Mouse (Mus musculus) adrenal gland, adult 18-20 months (tissue): ENCODE measurements around the gene Mpeg1. TPM values are rescaled to one million over a fixed set of nuclear protein-coding genes. Genes with fewer than 3 reads are reported as not detected.
A peak's percentile ranks its signal among the peaks of the same experiment; 100 is the strongest.

Experiments
- DNase-seq, 2 experiments: peaks; one replicate each; pipeline ENCODE4 v3.0.0; 2021 to 2022; ENCODE audit warnings: low spot score in 2 of 2
- total RNA-seq, 2 experiments: library from RNA; stranded (reverse); gene quantifications; 1 replicate in 1 of 2; 2 replicates in 1 of 2; pipeline ENCODE4 v1.2.3; 2021

Gene Mpeg1
- total RNA-seq, 2 experiments from 2014 or later = 31.6 to 57.3 TPM

GRCm38 (mm10) chr19:12489675-12490570, 29.3 kb downstream of the Mpeg1 start:
- no peak for DNase-seq

GRCm38 (mm10) chr19:12491636-12492035, 31.1 kb downstream of the Mpeg1 start:
- no peak for DNase-seq

GRCm38 (mm10) chr19:12493453-12494186, 33.0 kb downstream of the Mpeg1 start:
- no peak for DNase-seq

- no peak for DNase-seq
Measured at GRCm38 (mm10) chr19:12494187-12494458, 33.5 kb downstream of the Mpeg1 start.

- no peak for DNase-seq
Measured at GRCm38 (mm10) chr19:12494972-12495535, 34.5 kb downstream of the Mpeg1 start.

- DNase-seq = no peak
Measured at GRCm38 (mm10) chr19:12496241-12496640, 35.7 kb downstream of the Mpeg1 start.

- no peak for DNase-seq
Measured at GRCm38 (mm10) chr19:12497909-12498308, 37.3 kb downstream of the Mpeg1 start.

- DNase-seq = no peak
Measured at GRCm38 (mm10) chr19:12498321-12498720, 37.7 kb downstream of the Mpeg1 start.

- no peak for DNase-seq
Measured at GRCm38 (mm10) chr19:12498941-12499340, 38.4 kb downstream of the Mpeg1 start.

GRCm38 (mm10) chr19:12499485-12499884, 38.9 kb downstream of the Mpeg1 start:
- DNase-seq = no peak

- no peak for DNase-seq
Measured at GRCm38 (mm10) chr19:12500124-12500523, 39.5 kb downstream of the Mpeg1 start.

- DNase-seq = peak; percentile 59 to 64
Measured at GRCm38 (mm10) chr19:12500881-12501311, 40.3 kb downstream of the Mpeg1 start.

- peak; percentile 93 for DNase-seq
Measured at GRCm38 (mm10) chr19:12501370-12502347, 41.1 kb downstream of the Mpeg1 start, which contains the start of gene Dtx4. Gene Dtx4 (minus strand): TSS chr19:12501454.

GRCm38 (mm10) chr19:12502756-12503155, 42.2 kb downstream of the Mpeg1 start:
- DNase-seq = no peak

GRCm38 (mm10) chr19:12514621-12515020, 54.0 kb downstream of the Mpeg1 start:
- no peak for DNase-seq

Other genes with a start within 250 kb of the Mpeg1 start
- gene Olfr1432, start 228.2 kb upstream of the Mpeg1 start, total RNA-seq = not detected
- not detected for gene Olfr262, start 219.1 kb upstream of the Mpeg1 start, total RNA-seq
- not detected for gene Olfr235, start 199.7 kb upstream of the Mpeg1 start, total RNA-seq
- not detected for gene Olfr1434, start 180.9 kb upstream of the Mpeg1 start, total RNA-seq
- not detected for gene Olfr1436, start 161.6 kb upstream of the Mpeg1 start, total RNA-seq
- not detected for gene Olfr1437, start 135.7 kb upstream of the Mpeg1 start, total RNA-seq
- gene Olfr1438-ps1, start 124.9 kb upstream of the Mpeg1 start, total RNA-seq = not detected
- not detected for gene Olfr1440, start 73.5 kb upstream of the Mpeg1 start, total RNA-seq
- gene Olfr1441, start 43.3 kb upstream of the Mpeg1 start, total RNA-seq = not detected
- not detected for gene Pfpl, start 32.9 kb upstream of the Mpeg1 start, total RNA-seq
- 10 to 100 TPM; 14.7 to 30.5 TPM for gene Dtx4, start 40.7 kb downstream of the Mpeg1 start, total RNA-seq
- gene Fam111a, start 85.0 kb downstream of the Mpeg1 start, total RNA-seq = 1 to 10 TPM; 3.2 to 4.8 TPM
- not detected for gene Gm4952, start 139.2 kb downstream of the Mpeg1 start, total RNA-seq
- under 1 TPM in 1 of 2 experiments, not detected in 1; 0.17 TPM for gene Glyat, start 172.5 kb downstream of the Mpeg1 start, total RNA-seq
- gene Olfr1442, start 209.7 kb downstream of the Mpeg1 start, total RNA-seq = not detected
- gene Olfr1443, start 217.3 kb downstream of the Mpeg1 start, total RNA-seq = not detected
- under 1 TPM in 1 of 2 experiments, not detected in 1; 0.60 TPM for gene Keg1, start 235.0 kb downstream of the Mpeg1 start, total RNA-seq